Mouse (Mus musculus) heart, adult 9 months (tissue): ENCODE measurements around the gene Diras1.

Experiments used
- DNase-seq, 2 experiments: peaks; one replicate each; pipeline ENCODE4 v3.0.0; 2022; ENCODE audit warnings: low spot score in 2 of 2

The Diras1 gene

GRCm38 (mm10) chr10:81028219-81028618 is 2.8 kb upstream of the Diras1 start:
- no peak for DNase-seq

- peak; percentile 27 to 48 for DNase-seq
Measured at GRCm38 (mm10) chr10:81027331-81027730, 1.9 kb upstream of the Diras1 start.

- DNase-seq = no peak
Measured at GRCm38 (mm10) chr10:81026857-81027256, 1.4 kb upstream of the Diras1 start.

- DNase-seq = no peak
Measured at GRCm38 (mm10) chr10:81025047-81025621, 328 bp downstream of the Diras1 start.

- DNase-seq = no peak
Measured at GRCm38 (mm10) chr10:81024346-81024937, 1.0 kb downstream of the Diras1 start.

- no peak for DNase-seq
Measured at GRCm38 (mm10) chr10:81022744-81023143, 2.7 kb downstream of the Diras1 start.

- DNase-seq = no peak
Measured at GRCm38 (mm10) chr10:81021547-81022110, 3.8 kb downstream of the Diras1 start.

GRCm38 (mm10) chr10:81020207-81020606 is 5.3 kb downstream of the Diras1 start:
- DNase-seq = no peak

- DNase-seq = no peak
Measured at GRCm38 (mm10) chr10:81019687-81020086, 5.8 kb downstream of the Diras1 start.

GRCm38 (mm10) chr10:81018326-81018725 is 7.1 kb downstream of the Diras1 start:
- no peak for DNase-seq

GRCm38 (mm10) chr10:81016645-81017044 is 8.8 kb downstream of the Diras1 start:
- DNase-seq = peak in 1 of 2 experiments; percentile 45

GRCm38 (mm10) chr10:81015666-81016065 is 9.8 kb downstream of the Diras1 start:
- no peak for DNase-seq

- DNase-seq = peak; percentile 86 to 89
Measured at GRCm38 (mm10) chr10:81014393-81015384, 10.8 kb downstream of the Diras1 start, which contains the start of gene Gng7. Gng7 (minus strand) TSS chr10:81014945.

- no peak for DNase-seq
Measured at GRCm38 (mm10) chr10:81010851-81011250, 14.6 kb downstream of the Diras1 start.

GRCm38 (mm10) chr10:81007240-81007639 is 18.2 kb downstream of the Diras1 start:
- no peak for DNase-seq

GRCm38 (mm10) chr10:81006005-81006677 is 19.3 kb downstream of the Diras1 start:
- DNase-seq = no peak

GRCm38 (mm10) chr10:81001161-81001560 is 24.3 kb downstream of the Diras1 start:
- DNase-seq = no peak

- DNase-seq = no peak
Measured at GRCm38 (mm10) chr10:81000197-81001062, 25.0 kb downstream of the Diras1 start.

GRCm38 (mm10) chr10:80999362-81000196 is 25.9 kb downstream of the Diras1 start:
- DNase-seq = peak; percentile 69 to 81

GRCm38 (mm10) chr10:80998778-80999177 is 26.7 kb downstream of the Diras1 start:
- DNase-seq = no peak
